Mouse (Mus musculus): ENCODE results near the gene Chst8. TPM values are rescaled to one million over a fixed set of nuclear protein-coding genes. Genes with fewer than 3 reads are reported as not detected.

The Chst8 gene
- polyA plus RNA-seq, 1 experiment: not detected

DNA sequence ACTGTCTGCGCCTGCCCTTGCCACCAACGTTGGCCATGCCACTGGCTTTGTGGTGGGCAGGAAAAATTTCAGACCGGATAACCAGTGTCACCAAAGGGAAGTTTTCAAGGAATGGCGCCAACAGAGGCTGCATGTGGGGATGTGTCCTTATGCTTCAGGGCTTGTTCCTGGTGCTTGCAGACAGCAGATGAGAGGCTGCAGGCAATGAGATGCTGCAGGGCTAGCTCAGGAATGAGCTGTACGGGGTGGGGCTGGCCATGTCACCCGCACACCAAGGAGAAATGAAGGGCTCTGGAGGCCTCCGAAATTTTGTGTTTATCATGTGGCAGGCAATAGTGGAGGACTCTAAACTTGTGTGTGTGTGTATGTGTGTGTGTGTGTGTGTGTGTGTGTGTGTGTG is 149.4 kb downstream of the Chst8 start:
- Histone ChIP-seq H3K4me3 (ENCODE audit: insufficient read depth, low read length) (no peak overlapping the region), H3K27ac (ENCODE audit: insufficient read depth, low read length) (no peak overlapping the region), H3K4me1 (ENCODE audit: control insufficient read depth, insufficient read depth, low read length) (no peaks in the 10 kb centered on the region)
- TF ChIP-seq CTCF (IDR thresholded peaks at IDR 0.05; ENCODE audit: borderline replicate concordance, insufficient read depth, low read length): no peak
- TF ChIP-seq POLR2A (IDR thresholded peaks at IDR 0.05; ENCODE audit: low read depth, low read length): no peak

DNA sequence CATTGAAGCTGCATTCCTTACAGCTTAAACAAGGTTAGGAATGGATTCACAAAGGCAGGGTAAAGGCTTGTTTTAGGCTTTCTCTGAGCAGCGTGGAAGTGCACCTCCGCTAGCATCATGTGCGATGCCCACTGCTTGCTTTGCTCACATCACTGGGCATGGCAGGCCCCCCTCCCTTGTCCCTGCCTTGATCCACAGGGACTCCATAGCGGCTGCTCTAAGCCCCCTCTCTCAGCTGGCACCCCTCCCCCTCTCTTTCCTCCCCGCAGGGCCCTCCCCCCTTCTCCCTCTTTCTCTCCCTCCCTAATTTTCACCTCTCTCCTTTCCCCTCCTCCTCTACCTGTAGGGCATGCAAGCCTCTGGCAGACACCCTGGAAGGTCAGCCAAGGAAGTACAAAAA is 150.3 kb downstream of the Chst8 start:
- H3K4me1 ChIP-seq (ENCODE audit: control insufficient read depth, insufficient read depth, low read length): no peaks in the 10 kb centered on the region
- no peak overlapping the region for H3K4me3 ChIP-seq (ENCODE audit: insufficient read depth, low read length)
- no peak overlapping the region for H3K27ac ChIP-seq (ENCODE audit: insufficient read depth, low read length)
- TF ChIP-seq CTCF (IDR thresholded peaks at IDR 0.05; ENCODE audit: borderline replicate concordance, insufficient read depth, low read length): no peak
- no peak for TF ChIP-seq POLR2A (IDR thresholded peaks at IDR 0.05; ENCODE audit: low read depth, low read length)

DNA sequence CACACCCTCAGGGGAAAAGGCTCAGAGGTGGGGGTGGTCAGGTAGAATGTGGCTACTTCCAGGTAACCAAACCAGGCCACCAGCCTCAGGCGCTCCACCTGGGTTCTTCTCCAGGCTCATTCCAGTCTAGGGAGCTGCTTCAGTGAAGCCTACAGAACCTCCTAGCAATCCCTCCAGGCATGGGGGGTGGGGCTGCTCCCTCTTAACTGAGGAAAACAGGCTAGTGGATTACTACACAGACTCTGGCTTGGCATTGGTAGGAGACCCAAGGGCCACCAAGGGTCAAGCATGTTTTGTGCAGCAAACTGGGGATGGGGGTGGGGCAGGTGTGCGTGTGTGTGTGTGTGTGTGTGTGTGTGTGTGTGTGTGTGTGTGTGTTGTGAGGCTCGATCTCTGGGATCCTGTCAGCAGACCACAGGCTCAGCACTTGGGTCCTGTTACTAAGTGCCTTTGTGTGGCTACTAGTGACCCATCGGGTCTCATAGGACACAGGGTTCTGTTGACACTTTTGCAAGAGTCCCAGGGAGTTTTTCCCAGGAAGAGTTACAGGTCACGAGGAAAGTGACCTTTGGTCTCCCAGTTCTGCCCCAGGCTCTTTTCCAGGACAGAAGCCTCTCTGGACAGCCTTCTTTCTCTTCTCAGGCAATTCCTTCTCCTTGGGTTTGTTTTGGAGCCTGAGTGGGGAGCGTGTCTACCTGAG is 153.0 kb downstream of the Chst8 start:
- H3K4me3 ChIP-seq (ENCODE audit: insufficient read depth, low read length): no peak overlapping the region
- TF ChIP-seq CTCF (IDR thresholded peaks at IDR 0.05; ENCODE audit: borderline replicate concordance, insufficient read depth, low read length) (no peak), POLR2A (IDR thresholded peaks at IDR 0.05; ENCODE audit: low read depth, low read length) (no peak)
- H3K27ac ChIP-seq (ENCODE audit: insufficient read depth, low read length): no peak overlapping the region
- H3K4me1 ChIP-seq (ENCODE audit: control insufficient read depth, insufficient read depth, low read length): no peaks in the 10 kb centered on the region

DNA sequence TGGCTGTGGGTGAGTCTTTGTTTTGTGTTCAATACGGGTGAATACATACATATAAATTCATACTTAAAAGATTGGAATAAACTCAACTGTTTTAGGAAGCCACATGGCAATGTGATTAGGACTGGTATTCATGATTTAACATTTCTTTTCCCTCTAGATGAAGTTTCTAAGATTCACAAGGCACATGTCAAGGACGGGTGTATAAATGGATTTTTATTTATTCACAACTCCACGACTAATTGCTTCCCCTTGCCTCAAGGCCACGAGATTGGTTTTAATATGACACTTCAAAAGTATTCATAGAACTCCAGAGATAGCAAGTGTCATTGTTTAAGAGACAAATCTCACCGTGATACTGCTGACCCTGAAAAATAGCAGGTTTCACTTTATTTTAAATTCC is 155.9 kb downstream of the Chst8 start, which contains the start of gene Kctd15:
Kctd15 (minus strand) TSS at position 101 of the 400 bp plus-strand sequence.
- TF ChIP-seq POLR2A (IDR thresholded peaks at IDR 0.05; ENCODE audit: low read depth, low read length) (no peak), CTCF (IDR thresholded peaks at IDR 0.05; ENCODE audit: borderline replicate concordance, insufficient read depth, low read length) (no peak)
- H3K4me3 ChIP-seq (ENCODE audit: insufficient read depth, low read length): peak within 1 kb of the TSS; percentile 20
- no peaks in the 10 kb centered on the region; the same call in 1 of the 2 replicates for H3K4me1 ChIP-seq (ENCODE audit: control insufficient read depth, insufficient read depth, low read length)
- H3K27ac ChIP-seq (ENCODE audit: insufficient read depth, low read length): no peak within 1 kb of the TSS

DNA sequence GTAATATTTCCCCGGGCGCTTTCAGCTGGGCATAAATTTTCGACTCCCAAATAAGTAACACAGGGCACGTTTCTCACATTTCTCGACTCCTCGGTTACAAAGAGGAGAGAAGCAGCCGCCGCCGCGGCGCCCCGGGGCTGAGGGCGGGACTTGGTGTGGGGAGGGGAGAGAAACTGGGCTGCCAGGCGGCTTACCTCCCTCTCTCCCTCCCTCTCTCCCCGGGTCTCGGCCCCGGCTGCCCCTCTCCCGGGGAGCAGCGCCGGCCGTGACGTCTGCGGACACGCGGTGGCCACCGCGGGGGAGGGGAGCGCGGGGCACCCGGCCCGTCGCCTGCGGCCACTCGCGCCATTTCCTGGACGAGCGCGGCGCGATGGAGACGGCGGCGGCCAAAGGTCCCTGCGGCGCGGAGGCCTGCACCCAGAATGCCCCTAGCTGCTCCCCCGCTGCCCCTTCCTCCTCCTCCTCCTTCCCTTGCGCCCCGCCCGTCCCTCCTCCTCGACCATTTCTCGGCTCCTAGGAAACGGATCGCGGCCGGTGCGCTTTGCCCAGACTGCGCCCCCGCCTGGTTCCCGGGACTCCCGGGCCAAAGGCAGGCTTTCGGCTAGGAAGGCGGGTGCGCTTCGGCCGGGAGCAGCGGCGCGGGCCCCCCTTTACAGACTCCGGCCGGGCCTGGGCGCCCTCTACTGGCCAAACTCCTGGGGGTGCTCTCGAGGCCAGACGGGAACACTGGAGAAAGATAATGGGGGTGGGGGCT is 157.2 kb downstream of the Chst8 start:
- peak; percentile 66 for TF ChIP-seq POLR2A (IDR thresholded peaks at IDR 0.05; ENCODE audit: low read depth, low read length)
- TF ChIP-seq CTCF (IDR thresholded peaks at IDR 0.05; ENCODE audit: borderline replicate concordance, insufficient read depth, low read length): no peak; the same call in 1 of the 2 replicates
- peak overlapping the region; percentile 70 for H3K4me3 ChIP-seq (ENCODE audit: insufficient read depth, low read length)
- peak overlapping the region; percentile 99 for H3K27ac ChIP-seq (ENCODE audit: insufficient read depth, low read length)
- no peaks in the 10 kb centered on the region; the same call in none of the 2 replicates for H3K4me1 ChIP-seq (ENCODE audit: control insufficient read depth, insufficient read depth, low read length)

DNA sequence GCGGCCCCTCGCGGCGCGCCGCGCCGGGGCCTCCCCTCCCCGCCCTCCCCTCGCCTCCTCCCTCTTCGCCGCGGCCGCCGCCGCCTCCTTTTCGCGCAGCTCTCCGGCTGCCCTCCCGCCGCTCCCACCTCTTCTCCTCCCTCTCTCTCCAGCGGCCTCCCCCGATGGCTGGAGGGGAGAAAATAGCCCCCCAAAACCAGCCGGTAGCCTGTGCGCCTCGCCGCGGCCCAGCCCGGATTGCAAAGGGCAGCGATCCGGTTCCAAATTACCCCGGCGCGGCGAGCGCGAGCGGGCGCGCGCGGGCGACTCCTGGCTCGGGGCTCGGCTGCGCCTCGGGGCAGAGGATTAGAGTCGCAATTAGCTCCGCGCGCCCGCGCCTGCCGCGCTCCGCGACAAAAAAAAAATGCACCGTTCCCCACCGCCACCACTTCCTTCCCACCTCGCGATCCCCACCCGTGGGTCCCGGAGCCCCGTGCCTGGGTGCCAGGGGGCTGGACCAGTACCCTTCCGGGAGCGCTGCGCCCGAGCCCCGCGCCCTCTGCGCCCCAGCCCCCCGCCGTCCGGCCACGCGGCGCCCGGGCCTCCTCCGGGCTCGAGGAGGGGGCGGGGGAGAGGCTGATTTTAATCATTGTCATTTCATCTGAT is 157.9 kb downstream of the Chst8 start:
- H3K4me3 ChIP-seq (ENCODE audit: insufficient read depth, low read length): peak overlapping the region; percentile 70
- no peak for TF ChIP-seq CTCF (IDR thresholded peaks at IDR 0.05; ENCODE audit: borderline replicate concordance, insufficient read depth, low read length)
- TF ChIP-seq POLR2A (IDR thresholded peaks at IDR 0.05; ENCODE audit: low read depth, low read length): 0 out of 2 replicates have a peak, but pooled peaks have one; percentile 24

DNA sequence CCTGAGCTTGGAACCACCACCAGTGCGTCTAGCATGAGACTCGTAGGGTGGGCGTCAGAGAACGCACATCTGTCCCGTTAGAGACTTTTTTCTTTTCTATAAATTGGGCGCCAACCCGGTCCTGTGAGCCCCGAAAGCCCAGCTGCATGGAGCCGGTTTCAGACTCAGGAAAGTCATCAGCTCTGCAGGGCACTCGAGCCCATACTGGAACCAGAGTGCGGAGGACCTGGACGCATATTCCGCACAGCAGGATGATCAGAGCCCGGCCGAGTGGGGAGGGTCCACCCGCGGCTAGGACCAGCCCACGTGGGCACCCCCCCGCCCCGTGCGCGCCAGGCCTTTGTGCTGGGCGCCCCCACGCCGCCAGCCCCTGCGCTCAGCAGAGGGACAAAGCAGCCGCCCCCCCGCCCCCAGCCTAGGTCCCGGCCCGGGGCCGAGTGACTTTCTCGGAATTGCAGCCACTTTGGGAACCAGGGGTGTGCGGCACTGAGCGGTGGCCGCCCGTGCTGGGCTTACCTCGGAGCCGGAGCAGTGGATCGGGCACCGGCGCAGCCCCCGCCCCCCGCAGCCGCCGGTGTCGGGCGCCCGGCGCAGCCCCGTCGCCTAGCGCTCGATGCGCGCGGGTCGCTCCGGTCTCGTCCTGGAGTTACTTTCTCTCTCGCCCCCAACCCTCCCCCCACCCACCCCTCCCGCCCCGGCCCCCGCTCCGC is 158.6 kb downstream of the Chst8 start:
- TF ChIP-seq CTCF (IDR thresholded peaks at IDR 0.05; ENCODE audit: borderline replicate concordance, insufficient read depth, low read length) (no peak), POLR2A (IDR thresholded peaks at IDR 0.05; ENCODE audit: low read depth, low read length) (peak; percentile 71)
- H3K27ac ChIP-seq (ENCODE audit: insufficient read depth, low read length): peak overlapping the region; percentile 55
- H3K4me3 ChIP-seq (ENCODE audit: insufficient read depth, low read length): peak overlapping the region; percentile 62
- H3K4me1 ChIP-seq (ENCODE audit: control insufficient read depth, insufficient read depth, low read length): no peaks in the 10 kb centered on the region; the same call in none of the 2 replicates

More for the DNA sequence above, 157.9 kb downstream of the Chst8 start:
- peak overlapping the region; percentile 99 for H3K27ac ChIP-seq (ENCODE audit: insufficient read depth, low read length)
- no peaks in the 10 kb centered on the region; the same call in none of the 2 replicates for H3K4me1 ChIP-seq (ENCODE audit: control insufficient read depth, insufficient read depth, low read length)

DNA sequence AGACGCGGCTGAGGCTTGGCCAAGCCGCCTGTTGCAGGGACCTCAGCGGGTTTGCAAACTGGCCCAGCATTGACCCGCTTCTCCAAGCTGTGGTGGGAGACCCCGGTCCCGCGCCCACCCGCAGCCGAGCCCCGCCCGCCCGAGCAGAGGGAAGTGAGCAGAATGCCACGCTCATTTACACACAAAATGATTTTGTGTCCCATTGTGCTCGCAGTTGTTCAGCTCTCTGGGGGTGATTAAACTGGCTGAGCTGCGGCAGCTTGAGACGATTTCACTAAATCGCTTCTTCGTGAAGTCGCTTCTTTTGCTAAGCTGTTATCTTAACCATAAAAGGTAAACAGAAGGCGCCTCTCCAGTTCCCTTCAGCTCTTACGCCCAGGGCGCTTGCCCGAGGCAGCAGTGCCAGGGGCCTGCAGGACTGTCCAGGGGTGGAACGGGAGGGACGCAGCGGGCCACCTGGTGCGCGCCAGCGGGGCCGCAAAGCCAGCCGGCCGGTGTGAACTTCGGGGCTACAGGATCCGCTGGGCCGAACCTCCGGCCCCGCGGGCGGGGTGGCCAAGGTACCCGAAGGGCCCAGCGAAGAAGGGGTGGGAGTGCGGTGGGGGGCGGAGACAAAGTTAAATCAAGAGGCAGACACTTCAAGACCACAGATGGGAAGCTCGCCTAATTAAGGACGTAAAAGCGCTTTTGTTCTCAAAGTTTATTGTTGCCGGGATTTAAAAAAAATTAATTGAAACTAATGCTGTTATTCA is 159.6 kb downstream of the Chst8 start:
- TF ChIP-seq CTCF (IDR thresholded peaks at IDR 0.05; ENCODE audit: borderline replicate concordance, insufficient read depth, low read length) (no peak), POLR2A (IDR thresholded peaks at IDR 0.05; ENCODE audit: low read depth, low read length) (peak; percentile 37; the same call in 1 of the 2 replicates)
- Histone ChIP-seq H3K4me3 (ENCODE audit: insufficient read depth, low read length) (peak overlapping the region; percentile 62), H3K27ac (ENCODE audit: insufficient read depth, low read length) (peak overlapping the region; percentile 55), H3K4me1 (ENCODE audit: control insufficient read depth, insufficient read depth, low read length) (no peaks in the 10 kb centered on the region; the same call in none of the 2 replicates)

Measured in embryonic fibroblast, embryonic 13.5 days (primary cell).